Mouse (Mus musculus) forebrain, embryonic 14.5 days (tissue): ENCODE results near the gene Gapdh. TPM values are rescaled to one million over a fixed set of nuclear protein-coding genes. Genes with fewer than 3 reads are reported as not detected.

ENCODE experiments used
- ATAC-seq: fragments of 200-750 bp; cut with Nextera tagmentation; 2 replicates; pipeline ENCODE4 v1.8.0; 2017; ENCODE audit warnings: mild to moderate bottlenecking, moderate library complexity
- DNase-seq: peaks from one replicate; pipeline ENCODE4 v3.0.0-alpha.2; 2015; ENCODE audit warnings: low spot score
- H3K27ac ChIP-seq: fragments of 300-500 bp; sonication (generic); 2 replicates; pipeline ENCODE4 v1.5.1; 2014; ENCODE audit warnings: low read depth, mild to moderate bottlenecking, control low read depth, low read length, moderate library complexity
- H3K27me3 ChIP-seq: fragments of 300-500 bp; sonication (generic); replicated peaks from 2 replicates; pipeline ENCODE4 v1.6.1; 2014; ENCODE audit warnings: low read length, control low read depth, mixed read lengths; ENCODE audit not compliant: control insufficient read depth, insufficient read depth
- H3K36me3 ChIP-seq: fragments of 300-500 bp; sonication (generic); 2 replicates; pipeline ENCODE4 v1.6.1; 2014; ENCODE audit warnings: low read length, control low read depth; ENCODE audit not compliant: control insufficient read depth, insufficient read depth
- H3K4me1 ChIP-seq: fragments of 300-500 bp; sonication (generic); 2 replicates; pipeline ENCODE4 v1.6.1; 2014; ENCODE audit warnings: antibody characterized with exemption, low read length, control low read depth; ENCODE audit not compliant: control insufficient read depth, insufficient read depth
- H3K4me2 ChIP-seq: fragments of 300-500 bp; sonication (generic); 2 replicates; pipeline ENCODE4 v1.6.1; 2014; ENCODE audit warnings: mild to moderate bottlenecking, control low read depth, low read length
- H3K4me3 ChIP-seq: fragments of 300-500 bp; sonication (generic); 2 replicates; pipeline ENCODE4 v1.5.1; 2014; ENCODE audit warnings: low read depth, low read length, control low read depth
- H3K9ac ChIP-seq: fragments of 300-500 bp; sonication (generic); 2 replicates; pipeline ENCODE4 v1.6.1; 2014; ENCODE audit warnings: mild to moderate bottlenecking, low read length, control low read depth, moderate library complexity
- H3K9me3 ChIP-seq: fragments of 300-500 bp; sonication (generic); replicated peaks from 2 replicates; pipeline ENCODE4 v1.6.1; 2016; ENCODE audit warnings: low read length, control low read depth, mixed read lengths; ENCODE audit not compliant: control insufficient read depth
- WGBS: fragments of 180-500 bp; shearing (Covaris S2); extraction: QIAGEN DNeasy Blood & Tissue Kit; methylation state at CpG from one replicate; pipeline ENCODE4 v1.1.7; 2014; 5-methylcytosine and 5-hydroxymethylcytosine counted together
- polyA plus RNA-seq: library from polyadenylated mRNA; unstranded; fragments of >200 nt; fragmentation: Nextera tagmentation; extraction: Ambion mirVana; gene quantifications from 2 replicates; pipeline ENCODE4 v1.2.1, GENCODE M21; 2014

The Gapdh gene
- polyA plus RNA-seq, 1 experiment from 2014 or later: 1,964 TPM

DNA sequence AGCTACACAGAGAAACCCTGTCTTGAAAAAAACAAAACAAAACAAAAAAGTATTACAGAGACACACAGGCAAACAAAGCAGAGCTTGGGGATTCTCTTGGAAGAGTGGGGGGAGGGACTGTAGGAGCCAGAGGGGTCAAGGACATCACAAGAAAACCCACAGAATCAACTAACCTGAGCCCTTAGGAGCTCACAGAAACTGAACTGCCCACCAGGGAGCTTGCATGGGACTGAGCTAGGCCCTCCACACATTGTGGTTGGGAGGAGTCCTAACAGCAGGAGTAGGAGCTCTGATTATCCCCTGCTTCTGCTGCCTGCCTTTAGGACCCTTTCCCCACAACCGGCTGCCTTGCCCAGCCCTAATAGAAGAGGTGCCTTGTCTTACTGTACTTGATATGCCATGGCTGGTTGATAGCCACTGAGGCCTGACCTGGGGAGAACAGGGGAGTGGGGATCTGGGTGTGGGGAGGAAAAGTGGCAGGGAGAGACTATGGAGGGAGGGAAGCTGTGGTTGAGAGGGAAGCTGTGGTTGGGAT lies 29.3 kb upstream of the Gapdh start:
- no peak overlapping the region for H3K4me3 ChIP-seq
- no peak overlapping the region for H3K4me2 ChIP-seq
- 0 out of 2 replicates have a peak overlapping the region, but pooled peaks have one; percentile 8 for H3K9ac ChIP-seq
- H3K27me3 ChIP-seq: no peaks in the 10 kb centered on the region
- DNase-seq: no peak
- no peak overlapping the region for H3K27ac ChIP-seq
- H3K4me1 ChIP-seq: peaks cover 5% of the 10 kb centered on the region
- no peaks in the 10 kb centered on the region for H3K9me3 ChIP-seq
- no peak for ATAC-seq
- peaks cover 20% of the 10 kb centered on the region for H3K36me3 ChIP-seq
- 35% methylated on average over 1 of the region's 1 CpGs for WGBS

DNA sequence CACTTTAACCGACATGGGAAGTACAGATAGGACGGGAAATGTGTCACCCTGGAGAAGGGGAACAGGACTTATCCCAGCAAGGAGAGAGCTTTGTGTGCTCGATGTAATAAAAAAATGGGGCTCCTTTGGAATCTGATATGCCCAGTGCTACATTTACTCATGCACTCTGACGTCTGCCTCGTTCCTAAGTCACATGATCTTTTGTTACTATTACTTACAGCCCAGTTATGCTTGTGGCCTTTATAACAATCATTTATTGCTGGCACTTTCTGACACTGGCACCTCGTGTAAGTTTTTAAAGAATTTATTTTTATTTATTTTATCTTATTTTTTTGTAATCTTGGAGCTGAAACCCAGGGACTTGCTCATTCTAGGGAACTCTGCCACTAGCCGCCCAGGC lies 27.1 kb upstream of the Gapdh start:
- WGBS: 88% methylated on average over 7 of the region's 7 CpGs
- Histone ChIP-seq H3K27ac (no peak overlapping the region), H3K4me2 (0 out of 2 replicates have a peak overlapping the region, but pooled peaks have one; percentile 84), H3K27me3 (no peaks in the 10 kb centered on the region), H3K4me1 (peaks cover 7% of the 10 kb centered on the region), H3K36me3 (peaks cover 28% of the 10 kb centered on the region), H3K9me3 (no peaks in the 10 kb centered on the region), H3K9ac (no peak overlapping the region), H3K4me3 (no peak overlapping the region)
- no peak for DNase-seq
- ATAC-seq: no peak

DNA sequence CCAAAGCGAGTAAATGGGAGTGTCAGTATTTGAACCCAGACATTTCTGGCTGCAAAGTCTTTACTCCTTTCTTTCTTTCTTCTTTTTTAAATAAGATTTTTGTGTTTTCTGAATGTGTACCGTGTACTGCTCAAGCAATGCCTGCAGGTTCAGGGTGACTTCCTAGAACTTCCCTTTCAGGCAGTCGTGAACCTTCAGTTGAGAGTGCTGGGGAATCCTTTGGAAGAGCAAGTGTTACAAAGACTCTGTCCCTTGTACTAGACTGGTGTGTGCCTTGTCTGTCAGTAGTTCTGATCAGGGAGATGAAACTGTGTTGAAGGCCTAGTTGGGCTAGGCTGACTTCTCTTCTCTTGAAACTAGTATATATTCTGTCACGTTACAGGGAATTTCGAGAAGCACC lies 26.6 kb upstream of the Gapdh start:
- peak overlapping the region; percentile 81 for H3K9ac ChIP-seq
- peak overlapping the region; percentile 51 for H3K4me3 ChIP-seq
- no peaks in the 10 kb centered on the region for H3K9me3 ChIP-seq
- 0 out of 2 replicates have a peak overlapping the region, but pooled peaks have one; percentile 99 for H3K27ac ChIP-seq
- peak overlapping the region; percentile 84 for H3K4me2 ChIP-seq
- peaks cover 34% of the 10 kb centered on the region for H3K36me3 ChIP-seq
- no peaks in the 10 kb centered on the region for H3K27me3 ChIP-seq
- no peak for DNase-seq
- ATAC-seq: no peak
- 43% methylated on average over 5 of the region's 5 CpGs for WGBS
- peaks cover 7% of the 10 kb centered on the region for H3K4me1 ChIP-seq

DNA sequence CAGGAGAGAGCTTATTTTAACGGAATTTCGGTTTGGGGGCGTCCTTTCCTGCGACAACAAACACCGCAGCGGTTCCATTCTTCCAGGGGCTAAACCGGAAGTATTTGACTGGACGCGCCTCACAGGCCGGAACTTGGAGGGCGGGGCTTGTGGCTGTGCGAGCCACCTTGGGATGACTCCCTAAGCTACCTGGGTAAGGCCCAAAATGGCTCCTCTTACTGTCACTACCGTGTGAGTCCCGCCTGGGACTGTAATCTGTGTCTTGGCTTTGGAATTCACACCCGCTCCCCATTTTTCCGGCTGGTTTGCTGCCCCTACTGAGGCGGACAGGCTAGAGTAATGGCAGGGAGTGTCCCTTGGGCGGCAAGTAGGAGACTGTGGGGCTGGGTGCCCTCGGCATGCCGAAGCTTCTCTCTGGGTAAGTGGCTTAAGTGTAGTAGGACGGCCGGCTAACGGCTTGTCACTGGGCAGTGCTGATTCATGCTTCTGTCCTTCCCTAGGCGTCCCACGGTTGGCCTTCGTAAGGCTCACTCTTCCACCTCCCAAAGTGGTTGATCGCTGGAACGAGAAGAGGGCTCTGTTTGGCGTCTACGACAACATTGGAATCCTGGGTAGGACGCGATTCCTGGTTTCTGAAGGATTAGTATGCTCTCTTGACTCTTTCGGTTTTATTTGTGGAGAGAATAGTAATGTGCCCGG lies 25.9 kb upstream of the Gapdh start:
- Histone ChIP-seq H3K9me3 (no peaks in the 10 kb centered on the region), H3K9ac (peak overlapping the region; percentile 81), H3K4me3 (peak overlapping the region; percentile 51), H3K27ac (peak overlapping the region; percentile 99), H3K4me1 (peaks cover 7% of the 10 kb centered on the region), H3K4me2 (peak overlapping the region; percentile 84), H3K36me3 (peaks cover 40% of the 10 kb centered on the region), H3K27me3 (no peaks in the 10 kb centered on the region)
- DNase-seq (peak; percentile 97), ATAC-seq (peak; percentile 93)
- WGBS: under 1% methylated on average over 34 of the region's 34 CpGs

DNA sequence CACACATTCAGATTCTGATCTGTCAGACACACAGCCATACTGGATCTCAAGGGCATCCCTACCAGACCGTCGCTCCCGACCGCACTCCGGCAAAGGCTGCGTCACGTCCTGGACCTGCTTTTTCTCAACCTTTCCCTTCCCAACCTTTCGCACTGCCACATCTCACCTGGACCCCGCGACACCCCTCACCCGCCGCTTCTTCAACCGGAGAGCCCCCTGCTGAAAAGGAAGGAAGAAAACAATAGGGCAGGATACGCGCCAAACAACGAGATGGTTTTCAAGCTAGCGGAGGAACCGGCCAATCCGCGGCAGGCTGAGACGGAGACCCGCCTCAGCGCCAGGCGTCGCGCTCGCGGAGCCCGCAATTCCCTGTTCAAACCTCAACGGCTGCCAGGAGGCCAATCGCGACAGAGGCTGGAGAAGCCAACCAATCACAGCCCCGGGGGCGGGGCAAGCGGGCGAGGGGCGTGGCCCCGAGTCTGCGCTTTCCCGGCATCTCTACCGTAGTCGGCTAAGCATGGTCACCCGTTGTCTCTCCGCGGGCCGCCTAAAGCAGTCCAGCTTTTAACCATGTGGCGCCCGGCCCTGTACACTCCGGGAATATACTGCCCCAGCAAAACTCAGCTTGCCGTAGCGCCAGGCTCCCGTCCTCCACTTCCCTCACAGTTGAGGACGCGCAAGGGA lies 25.2 kb upstream of the Gapdh start, which contains the start of the genes Ncapd2 and Mrpl51:
Gene Ncapd2 (minus strand): TSS at position 370 of the 684 bp plus-strand sequence.
Gene Mrpl51 (plus strand): TSS at position 470 of the 684 bp plus-strand sequence.
- Histone ChIP-seq H3K27me3 (no peaks in the 10 kb centered on the region), H3K27ac (peak within 1 kb of the TSS; percentile 99), H3K4me2 (peak within 1 kb of the TSS; percentile 84), H3K4me3 (peak within 1 kb of the TSS; percentile 51), H3K4me1 (peaks cover 7% of the 10 kb centered on the region), H3K9me3 (no peaks in the 10 kb centered on the region), H3K9ac (peak within 1 kb of the TSS; percentile 81), H3K36me3 (peaks cover 47% of the 10 kb centered on the region)
- peak; percentile 99 for DNase-seq
- under 1% methylated on average over 54 of the region's 54 CpGs for WGBS
- peak; percentile 97 for ATAC-seq

DNA sequence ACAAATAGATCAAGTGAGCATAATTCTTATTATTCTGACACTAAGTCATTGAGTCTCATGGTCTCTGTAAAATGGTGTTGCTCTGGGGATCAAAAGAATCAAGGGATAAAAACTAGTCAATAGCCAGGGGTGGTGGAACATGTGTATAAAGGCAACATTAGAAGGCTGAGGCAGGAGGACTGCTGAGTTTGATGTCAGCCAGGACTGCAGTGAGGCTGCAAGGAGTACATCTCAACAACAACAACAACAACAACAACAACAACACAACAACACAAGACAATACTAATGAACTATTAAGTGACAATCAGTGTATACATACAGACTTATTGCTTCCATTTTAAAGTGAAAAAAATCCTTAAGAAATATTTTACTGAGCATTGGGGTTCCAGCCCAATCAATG lies 24.5 kb upstream of the Gapdh start:
- DNase-seq: peak; percentile 16
- H3K9ac ChIP-seq: peak overlapping the region; percentile 71
- no peaks in the 10 kb centered on the region for H3K9me3 ChIP-seq

DNA sequence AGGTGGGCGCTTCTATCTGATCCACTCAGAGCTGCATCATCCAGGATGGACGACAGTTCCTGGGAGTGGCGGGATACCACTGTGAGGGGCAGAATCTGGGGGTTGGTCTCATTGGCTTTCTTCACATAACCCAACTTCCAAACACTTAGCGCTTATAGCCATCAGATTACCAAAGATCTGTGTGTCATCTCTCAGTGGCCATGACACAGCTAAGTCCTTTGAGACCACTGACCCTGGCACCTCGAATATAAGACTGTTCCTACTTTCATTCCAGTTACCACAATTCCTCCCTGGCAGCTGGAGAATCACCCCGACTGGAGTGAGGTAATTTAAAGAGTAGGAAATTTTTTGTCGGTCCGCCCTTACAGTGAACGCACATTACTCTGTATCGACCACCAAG lies 19.9 kb upstream of the Gapdh start:
- Histone ChIP-seq H3K27ac (no peak overlapping the region), H3K4me1 (0 out of 2 replicates have a peak, but pooled peaks cover 2% of the 10 kb centered on the region), H3K9me3 (no peaks in the 10 kb centered on the region), H3K36me3 (peaks cover 79% of the 10 kb centered on the region), H3K27me3 (no peaks in the 10 kb centered on the region), H3K4me3 (no peak overlapping the region), H3K9ac (no peak overlapping the region), H3K4me2 (no peak overlapping the region)
- no peak for DNase-seq
- ATAC-seq: no peak
- WGBS: 97% methylated on average over 10 of the region's 10 CpGs

More for the DNA sequence above, 24.5 kb upstream of the Gapdh start:
- Histone ChIP-seq H3K4me1 (peaks cover 7% of the 10 kb centered on the region), H3K36me3 (peaks cover 54% of the 10 kb centered on the region), H3K27ac (no peak overlapping the region; the same call in 1 of the 2 replicates), H3K4me2 (peak overlapping the region; percentile 60), H3K4me3 (peak overlapping the region; percentile 51), H3K27me3 (no peaks in the 10 kb centered on the region)
- ATAC-seq: no peak

DNA sequence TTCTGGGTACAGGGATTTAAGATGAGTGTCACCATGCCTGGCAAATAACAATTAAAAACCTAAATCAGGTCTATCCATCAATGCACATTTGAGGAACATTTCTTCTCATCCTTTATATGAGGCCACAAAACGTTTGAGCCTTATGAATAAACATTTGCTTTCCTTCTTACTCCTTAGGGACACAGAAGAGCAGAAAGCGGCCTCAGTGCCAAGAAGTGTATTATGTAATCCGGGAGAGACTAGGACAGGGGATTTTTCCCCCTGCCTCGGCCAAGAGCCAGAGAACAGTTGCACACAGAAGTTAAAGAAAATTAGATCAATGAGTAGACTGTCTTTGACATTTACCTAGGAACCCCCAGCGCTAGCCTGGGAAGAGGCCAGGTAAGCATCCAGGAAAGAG lies 15.9 kb upstream of the Gapdh start:
- Histone ChIP-seq H3K4me1 (no peaks in the 10 kb centered on the region), H3K27me3 (no peaks in the 10 kb centered on the region), H3K9ac (no peak overlapping the region), H3K4me2 (no peak overlapping the region), H3K27ac (no peak overlapping the region), H3K9me3 (no peaks in the 10 kb centered on the region), H3K36me3 (peaks cover 99% of the 10 kb centered on the region), H3K4me3 (no peak overlapping the region)
- WGBS: 81% methylated on average over 5 of the region's 5 CpGs
- ATAC-seq (no peak), DNase-seq (no peak)
